ENCODE assay signal across 12 mouse cellular contexts in the genomic region with DNA sequence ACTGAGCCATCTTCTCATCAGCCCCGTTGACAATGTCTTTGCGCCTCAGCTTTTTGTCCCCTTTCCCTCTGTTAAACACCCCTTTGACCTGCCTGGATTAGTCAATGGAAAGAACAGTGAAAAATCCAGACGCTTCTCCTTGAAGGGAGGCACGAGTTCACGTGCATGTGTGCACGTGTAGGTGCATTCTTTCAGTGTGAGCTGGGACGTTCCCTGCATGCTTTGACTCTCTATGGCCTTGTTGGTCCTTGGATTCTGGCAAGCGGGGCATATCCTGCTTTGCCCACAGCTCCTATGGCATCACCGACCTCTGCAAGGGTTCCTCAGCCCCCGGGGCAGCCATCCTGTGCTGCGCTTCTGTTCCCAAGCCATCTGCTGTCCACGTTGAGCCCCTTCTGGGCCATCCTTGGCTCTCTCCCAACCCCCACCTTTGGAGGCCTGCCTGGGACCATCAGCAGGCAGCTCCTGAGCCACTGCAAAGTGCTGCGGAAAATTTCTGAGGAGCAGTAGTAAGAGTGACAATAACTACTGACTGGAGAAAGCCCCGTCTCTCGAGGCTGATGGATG. TPM values are rescaled to one million over a fixed set of nuclear protein-coding genes. Genes with fewer than 3 reads are reported as not detected.
A peak's percentile ranks its signal among the peaks of the same experiment; 100 is the strongest.
DNase-seq lines count a peak whose midpoint lies in the region; ATAC-seq lines count a peak whose summit lies in the region.
"Had no signal": no experiment of that assay in that cellular context is flagged by ENCODE, and none has a peak within 500 bp of the region (broad histone marks: within the 10 kb centered on the region; RNA-seq: fewer than 3 reads in every experiment).

No protein-coding gene starts in this region.

- H3K27me3 ChIP-seq in heart, embryonic 10.5 days (ENCODE audit: insufficient read depth, poor library complexity, severe bottlenecking), result peaks cover 37% of the 10 kb centered on the region
- H3K27me3 ChIP-seq in midbrain, embryonic 10.5 days (ENCODE audit: low read depth, poor library complexity, severe bottlenecking), result peaks cover 37% of the 10 kb centered on the region
- no peaks in the 10 kb centered on the region for H3K27me3 ChIP-seq in midbrain, embryonic 15.5 days (replicated peaks)
- H3K27me3 ChIP-seq in embryonic facial prominence, embryonic 14.5 days (replicated peaks; ENCODE audit: control insufficient read depth, insufficient read depth, low read length), result no peaks in the 10 kb centered on the region
- H3K27me3 ChIP-seq in stomach, embryonic 15.5 days (replicated peaks), result no peaks in the 10 kb centered on the region

- WGBS in heart, embryonic 10.5 days, result 68% methylated on average over 15 of the region's 15 CpGs
- 79% methylated on average over 15 of the region's 15 CpGs for WGBS in midbrain, embryonic 10.5 days
- WGBS in midbrain, embryonic 15.5 days, result 70% methylated on average over 15 of the region's 15 CpGs
- 61% methylated on average over 15 of the region's 15 CpGs for WGBS in embryonic facial prominence, embryonic 14.5 days
- WGBS in stomach, embryonic 15.5 days, result 56% methylated on average over 15 of the region's 15 CpGs

- H3K4me2 ChIP-seq in midbrain, embryonic 15.5 days, result no peak overlapping the region
- H3K4me2 ChIP-seq in embryonic facial prominence, embryonic 14.5 days (ENCODE audit: low read depth, low read length), result no peak overlapping the region
- no peak overlapping the region for H3K4me2 ChIP-seq in stomach, embryonic 15.5 days

- no peaks in the 10 kb centered on the region for H3K9me3 ChIP-seq in heart, embryonic 10.5 days
- H3K9me3 ChIP-seq in midbrain, embryonic 10.5 days (replicated peaks), result no peaks in the 10 kb centered on the region; the same call in 1 of the 2 replicates
- H3K9me3 ChIP-seq in midbrain, embryonic 15.5 days, result no peaks in the 10 kb centered on the region
- H3K9me3 ChIP-seq in embryonic facial prominence, embryonic 14.5 days (ENCODE audit: control insufficient read depth, low read length), result no peaks in the 10 kb centered on the region
- H3K9me3 ChIP-seq in stomach, embryonic 15.5 days, result no peaks in the 10 kb centered on the region

- no peak overlapping the region for H3K4me3 ChIP-seq in heart, embryonic 10.5 days
- H3K4me3 ChIP-seq in midbrain, embryonic 10.5 days, result no peak overlapping the region
- no peak overlapping the region for H3K4me3 ChIP-seq in midbrain, embryonic 15.5 days
- H3K4me3 ChIP-seq in embryonic facial prominence, embryonic 14.5 days (ENCODE audit: low read depth, low read length), result no peak overlapping the region
- H3K4me3 ChIP-seq in stomach, embryonic 15.5 days (replicated peaks), result no peak overlapping the region

- peaks cover 5% of the 10 kb centered on the region; the same call in 1 of the 2 replicates for H3K36me3 ChIP-seq in heart, embryonic 10.5 days
- H3K36me3 ChIP-seq in midbrain, embryonic 10.5 days, result peaks cover 29% of the 10 kb centered on the region
- no peaks in the 10 kb centered on the region for H3K36me3 ChIP-seq in midbrain, embryonic 15.5 days (replicated peaks)
- H3K36me3 ChIP-seq in embryonic facial prominence, embryonic 14.5 days (ENCODE audit: control insufficient read depth, insufficient read depth, low read length), result peaks cover 3% of the 10 kb centered on the region; the same call in 1 of the 2 replicates
- no peaks in the 10 kb centered on the region for H3K36me3 ChIP-seq in stomach, embryonic 15.5 days

- no peak overlapping the region for H3K9ac ChIP-seq in midbrain, embryonic 15.5 days
- no peak overlapping the region for H3K9ac ChIP-seq in embryonic facial prominence, embryonic 14.5 days (ENCODE audit: low read depth, low read length)
- H3K9ac ChIP-seq in stomach, embryonic 15.5 days, result no peak overlapping the region

- DNase-seq in heart, embryonic 10.5 days (ENCODE audit: low spot score), result no peak
- no peak for DNase-seq in heart, adult 9 months (ENCODE audit: low spot score in 2 of 2)
- DNase-seq in midbrain, embryonic 10.5 days (ENCODE audit: low spot score), result no peak
- DNase-seq in embryonic facial prominence, embryonic 14.5 days (ENCODE audit: low spot score), result no peak
- DNase-seq in lung, postnatal 25 days (ENCODE audit: low spot score), result no peak
- DNase-seq in urinary bladder, postnatal 36 days (ENCODE audit: low spot score in 2 of 2), result no peak
- DNase-seq: adrenal gland, postnatal 36 days; gastrocnemius, postnatal 36 days; right cerebral cortex, postnatal 14 days; thymus, postnatal 4 days had no signal

- H3K4me1 ChIP-seq in heart, embryonic 10.5 days, result peaks cover 47% of the 10 kb centered on the region
- H3K4me1 ChIP-seq in midbrain, embryonic 10.5 days, result peaks cover 70% of the 10 kb centered on the region
- H3K4me1 ChIP-seq in midbrain, embryonic 15.5 days, result peaks cover 13% of the 10 kb centered on the region
- H3K4me1 ChIP-seq in embryonic facial prominence, embryonic 14.5 days (ENCODE audit: control insufficient read depth, insufficient read depth, low read length), result peaks cover 19% of the 10 kb centered on the region
- H3K4me1 ChIP-seq in stomach, embryonic 15.5 days, result peaks cover 23% of the 10 kb centered on the region

- no peak for ATAC-seq in midbrain, embryonic 15.5 days (replicated peaks)
- no peak for ATAC-seq in embryonic facial prominence, embryonic 14.5 days (ENCODE audit: low read depth)
- ATAC-seq in stomach, embryonic 15.5 days (ENCODE audit: insufficient read depth, low FRiP score, low read depth), result no peak

- peak overlapping the region; percentile 84 for H3K27ac ChIP-seq in heart, embryonic 10.5 days
- peak overlapping the region; percentile 81 for H3K27ac ChIP-seq in midbrain, embryonic 10.5 days (replicated peaks)
- no peak overlapping the region for H3K27ac ChIP-seq in midbrain, embryonic 15.5 days
- peak overlapping the region; percentile 73; the same call in 1 of the 2 replicates for H3K27ac ChIP-seq in embryonic facial prominence, embryonic 14.5 days (replicated peaks; ENCODE audit: low read depth, low read length)
- H3K27ac ChIP-seq in stomach, embryonic 15.5 days, result peak overlapping the region; percentile 82

RNA-seq across cellular contexts. Expression of gene Mrps23, which starts 32.2 kb away (rescaled TPM):
- 74.6 and 82.3 TPM in 2 replicates for polyA plus RNA-seq in heart, embryonic 10.5 days (2016; fragmentation: Nextera tagmentation; extraction: Ambion mirVana)
- polyA plus RNA-seq in midbrain, embryonic 10.5 days (2016; fragmentation: Nextera tagmentation; extraction: Ambion mirVana), result 70.6 and 78.8 TPM in 2 replicates
- polyA plus RNA-seq in midbrain, embryonic 15.5 days (2015; fragmentation: Nextera tagmentation; extraction: Ambion mirVana), result 60.6 and 62.4 TPM in 2 replicates
- polyA plus RNA-seq in embryonic facial prominence, embryonic 14.5 days (2014; fragmentation: Nextera tagmentation; extraction: Ambion mirVana), result 55.6 and 59.4 TPM in 2 replicates
- polyA plus RNA-seq in stomach, embryonic 15.5 days (2015; fragmentation: Nextera tagmentation; extraction: Ambion mirVana), result 52.8 and 59.5 TPM in 2 replicates
